ENCODE assay signal across 10 mouse cellular contexts in genomic region chr8:66687511-66688329, GRCm38 (mm10). TPM values are rescaled to one million over a fixed set of nuclear protein-coding genes. Genes with fewer than 3 reads are reported as not detected.
DNase-seq lines count a peak whose midpoint lies in the region.
"Had no signal": no experiment of that assay in that cellular context is flagged by ENCODE, and none has a peak within 500 bp of the region (broad histone marks: within the 10 kb centered on the region; RNA-seq: fewer than 3 reads in every experiment).

TSS of gene Npy5r (minus strand) at chr8:66688128.

- peak within 1 kb of the TSS; percentile 66 for H3K4me3 ChIP-seq in heart, embryonic 10.5 days

- intact Hi-C loops in left cerebral cortex, postnatal 4 days (cut with DNase I): no loop called here

- H3K9me3 ChIP-seq in heart, embryonic 10.5 days: no peaks in the 10 kb centered on the region

- peaks cover 7% of the 10 kb centered on the region; the same call in 1 of the 2 replicates for H3K4me1 ChIP-seq in heart, embryonic 10.5 days

- no peaks in the 10 kb centered on the region for H3K36me3 ChIP-seq in heart, embryonic 10.5 days

- H3K27me3 ChIP-seq in heart, embryonic 10.5 days (ENCODE audit: insufficient read depth, poor library complexity, severe bottlenecking): peaks cover 38% of the 10 kb centered on the region
- H3K27me3 ChIP-seq: CH12.LX had no signal

- 2% methylated on average over 43 of the region's 43 CpGs for WGBS in heart, embryonic 10.5 days

- no peak within 1 kb of the TSS for H3K27ac ChIP-seq in heart, embryonic 10.5 days

- peak; percentile 76 for DNase-seq in heart, embryonic 10.5 days (ENCODE audit: low spot score)
- DNase-seq in heart, adult 11 months: no peak
- peak; percentile 14 for DNase-seq in WW6 (ENCODE audit: low read depth, low spot score)
- peak; percentile 22 to 49 for DNase-seq in frontal cortex, postnatal 14 days (ENCODE audit: low spot score in 2 of 2)
- peak; percentile 38 for DNase-seq in left cerebral cortex, postnatal 4 days
- DNase-seq in retina, embryonic 14.5 days (ENCODE audit: low spot score): peak; percentile 53
- DNase-seq in spleen, postnatal 36 days (ENCODE audit: low spot score in 2 of 2): no peak
- DNase-seq in lung, postnatal 4 days: no peak

RNA-seq across cellular contexts. Expression of gene Npy5r, which starts in this region (rescaled TPM):
- polyA plus RNA-seq in heart, embryonic 10.5 days (2016; fragmentation: Nextera tagmentation; extraction: Ambion mirVana): not detected in 2 replicates
- 1 to 10 TPM; 1.9 to 3.1 TPM for total RNA-seq in left cerebral cortex, postnatal 4 days (2021)
- total RNA-seq: CH12.LX had no signal
- polyA plus RNA-seq: spleen, adult 2 months had no signal

Comparison
In these comparisons a context has a peak if more than half of its experiments do, and no peak if none do; other contexts are left out.
1. Peak in DNase-seq and H3K4me3 ChIP-seq in heart, embryonic 10.5 days; RNA of the gene not detected or under 1 TPM.
2. DNase-seq: peak in WW6 (single experiment), frontal cortex, postnatal 14 days (2 of 2), left cerebral cortex, postnatal 4 days (single experiment) and retina, embryonic 14.5 days (single experiment); none in heart, adult 11 months (single experiment), spleen, postnatal 36 days (0 of 2) and lung, postnatal 4 days (0 of 2).